Mouse (Mus musculus): ENCODE measurements around the gene Col9a2. TPM values are rescaled to one million over a fixed set of nuclear protein-coding genes. Genes with fewer than 3 reads are reported as not detected.

Col9a2 gene
- polyA plus RNA-seq, 2 experiments, result 83.8 to 256 TPM

DNA sequence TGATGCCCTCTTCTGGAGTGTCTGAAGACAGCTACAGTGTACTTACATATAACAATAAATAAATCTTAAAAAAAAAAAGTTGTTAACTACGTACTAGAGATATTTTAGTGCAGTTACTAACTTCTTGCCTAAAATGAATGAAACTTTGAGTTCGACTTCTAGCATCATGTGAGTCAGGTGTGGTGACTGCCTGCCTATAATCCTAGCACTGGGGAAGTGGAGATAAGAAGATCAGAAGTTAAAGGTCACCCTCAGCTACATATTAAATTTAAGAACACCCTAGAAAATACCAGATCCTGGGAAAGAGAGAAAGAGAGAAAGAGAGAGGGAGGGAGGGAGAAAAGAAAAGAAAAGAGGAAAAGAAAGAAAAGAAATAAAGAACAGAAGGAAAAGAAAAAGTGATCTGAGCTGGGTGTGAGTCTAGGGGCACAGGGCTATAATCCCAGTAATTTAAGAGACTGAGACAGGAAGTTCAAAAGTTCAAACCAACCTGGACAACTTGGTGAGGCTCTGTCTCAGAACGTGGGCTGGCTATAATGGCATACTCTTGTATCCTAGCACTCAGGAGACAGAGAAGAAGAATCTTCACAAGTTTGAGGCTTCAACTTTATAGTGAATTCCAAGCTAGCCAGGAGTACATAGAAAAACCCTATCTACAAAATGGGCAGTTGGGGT, 31.0 kb upstream of the Col9a2 start:
- 47% methylated on average over 3 of the region's 3 CpGs for WGBS
- ATAC-seq (ENCODE audit: low FRiP score, low read depth), result no peak
- Histone ChIP-seq H3K9ac (ENCODE audit: low read depth, low read length, severe bottlenecking) (no peak overlapping the region), H3K9me3 (ENCODE audit: control insufficient read depth, low read length) (no peaks in the 10 kb centered on the region), H3K4me1 (ENCODE audit: control insufficient read depth, insufficient read depth, low read length) (peaks cover 25% of the 10 kb centered on the region), H3K36me3 (ENCODE audit: control insufficient read depth, insufficient read depth, low read length) (no peaks in the 10 kb centered on the region), H3K27ac (replicated peaks; ENCODE audit: low read depth, low read length) (no peak overlapping the region), H3K4me2 (replicated peaks; ENCODE audit: low read depth, low read length, severe bottlenecking) (no peak overlapping the region), H3K4me3 (replicated peaks; ENCODE audit: low read length) (no peak overlapping the region), H3K27me3 (ENCODE audit: control insufficient read depth, insufficient read depth, low read length) (no peaks in the 10 kb centered on the region)
- no peak for DNase-seq (ENCODE audit: low spot score)
- TF ChIP-seq POLR2A (IDR thresholded peaks at IDR 0.05; ENCODE audit: borderline replicate concordance, extremely low read depth, insufficient read depth, insufficient read length), result no peak

DNA sequence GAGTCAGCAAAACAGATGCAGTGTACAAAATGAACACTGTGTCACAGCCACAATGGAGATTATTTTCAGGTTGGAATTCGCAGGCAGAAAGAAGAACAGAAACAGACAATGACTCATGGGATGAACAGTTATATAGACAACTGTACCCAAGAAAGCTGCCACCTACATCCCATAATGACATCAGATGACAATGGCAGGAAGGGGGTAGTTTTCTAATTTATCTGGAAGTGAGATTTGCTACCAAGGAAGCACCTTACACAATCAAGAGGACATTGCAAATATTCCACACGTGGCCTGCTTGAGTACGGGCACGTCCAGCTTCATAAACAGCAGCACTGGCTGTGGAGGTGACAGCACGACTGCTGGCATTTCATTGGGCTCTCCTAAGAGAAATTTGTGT, 30.0 kb upstream of the Col9a2 start:
- WGBS, result 72% methylated on average over 5 of the region's 5 CpGs

DNA sequence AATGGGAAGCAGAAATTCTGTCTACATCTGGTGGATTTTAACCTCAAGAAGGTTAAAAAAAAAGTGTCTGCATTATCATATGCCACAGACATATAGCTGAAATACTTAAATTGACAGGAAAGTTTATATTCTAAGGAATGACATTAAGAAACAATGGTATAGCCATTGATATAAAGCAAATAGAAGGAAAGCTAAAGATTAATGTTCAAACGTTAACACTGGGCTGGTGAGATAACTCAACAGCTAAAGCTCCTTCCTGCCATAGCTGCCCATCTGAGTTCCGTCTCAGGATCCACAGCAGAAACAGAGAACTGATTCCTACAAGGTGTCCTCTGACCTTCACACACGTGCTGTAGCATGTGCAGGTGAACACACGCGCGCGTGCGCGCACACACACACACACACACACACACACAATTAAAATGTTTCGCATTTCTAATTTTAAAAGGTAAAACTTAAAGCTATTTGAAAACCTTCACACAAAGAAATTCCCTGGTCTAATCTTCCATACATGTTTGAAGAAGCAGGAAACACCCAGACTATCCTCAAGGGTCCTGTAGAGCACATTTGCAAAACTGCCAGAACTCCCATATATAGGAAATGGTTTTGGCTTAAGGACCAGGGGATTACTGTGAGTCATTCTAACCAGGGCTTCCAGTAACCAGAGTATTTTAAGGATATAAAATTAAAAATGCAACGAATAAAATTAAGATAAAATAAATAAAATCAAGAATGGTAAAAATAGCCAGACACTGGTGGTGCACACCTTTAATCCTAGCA, 28.2 kb upstream of the Col9a2 start:
- 80% methylated on average over 11 of the region's 11 CpGs for WGBS
- Histone ChIP-seq H3K9ac (ENCODE audit: low read depth, low read length, severe bottlenecking) (no peak overlapping the region), H3K36me3 (ENCODE audit: control insufficient read depth, insufficient read depth, low read length) (no peaks in the 10 kb centered on the region), H3K27ac (replicated peaks; ENCODE audit: low read depth, low read length) (no peak overlapping the region), H3K4me1 (ENCODE audit: control insufficient read depth, insufficient read depth, low read length) (peaks cover 19% of the 10 kb centered on the region), H3K9me3 (ENCODE audit: control insufficient read depth, low read length) (no peaks in the 10 kb centered on the region), H3K27me3 (ENCODE audit: control insufficient read depth, insufficient read depth, low read length) (no peaks in the 10 kb centered on the region), H3K4me2 (replicated peaks; ENCODE audit: low read depth, low read length, severe bottlenecking) (no peak overlapping the region), H3K4me3 (replicated peaks; ENCODE audit: low read length) (no peak overlapping the region)
- peak; percentile 27 for DNase-seq (ENCODE audit: low spot score)
- TF ChIP-seq POLR2A (IDR thresholded peaks at IDR 0.05; ENCODE audit: borderline replicate concordance, extremely low read depth, insufficient read depth, insufficient read length), result no peak
- ATAC-seq (ENCODE audit: low FRiP score, low read depth), result no peak

More for the DNA sequence above, 30.0 kb upstream of the Col9a2 start:
- Histone ChIP-seq H3K27ac (replicated peaks; ENCODE audit: low read depth, low read length) (no peak overlapping the region), H3K4me1 (ENCODE audit: control insufficient read depth, insufficient read depth, low read length) (peaks cover 17% of the 10 kb centered on the region), H3K9me3 (ENCODE audit: control insufficient read depth, low read length) (no peaks in the 10 kb centered on the region), H3K36me3 (ENCODE audit: control insufficient read depth, insufficient read depth, low read length) (no peaks in the 10 kb centered on the region), H3K27me3 (ENCODE audit: control insufficient read depth, insufficient read depth, low read length) (no peaks in the 10 kb centered on the region), H3K9ac (ENCODE audit: low read depth, low read length, severe bottlenecking) (no peak overlapping the region), H3K4me3 (replicated peaks; ENCODE audit: low read length) (no peak overlapping the region), H3K4me2 (replicated peaks; ENCODE audit: low read depth, low read length, severe bottlenecking) (no peak overlapping the region)
- ATAC-seq (ENCODE audit: low FRiP score, low read depth) (no peak), DNase-seq (ENCODE audit: low spot score) (no peak)
- TF ChIP-seq POLR2A (IDR thresholded peaks at IDR 0.05; ENCODE audit: borderline replicate concordance, extremely low read depth, insufficient read depth, insufficient read length), result no peak

DNA sequence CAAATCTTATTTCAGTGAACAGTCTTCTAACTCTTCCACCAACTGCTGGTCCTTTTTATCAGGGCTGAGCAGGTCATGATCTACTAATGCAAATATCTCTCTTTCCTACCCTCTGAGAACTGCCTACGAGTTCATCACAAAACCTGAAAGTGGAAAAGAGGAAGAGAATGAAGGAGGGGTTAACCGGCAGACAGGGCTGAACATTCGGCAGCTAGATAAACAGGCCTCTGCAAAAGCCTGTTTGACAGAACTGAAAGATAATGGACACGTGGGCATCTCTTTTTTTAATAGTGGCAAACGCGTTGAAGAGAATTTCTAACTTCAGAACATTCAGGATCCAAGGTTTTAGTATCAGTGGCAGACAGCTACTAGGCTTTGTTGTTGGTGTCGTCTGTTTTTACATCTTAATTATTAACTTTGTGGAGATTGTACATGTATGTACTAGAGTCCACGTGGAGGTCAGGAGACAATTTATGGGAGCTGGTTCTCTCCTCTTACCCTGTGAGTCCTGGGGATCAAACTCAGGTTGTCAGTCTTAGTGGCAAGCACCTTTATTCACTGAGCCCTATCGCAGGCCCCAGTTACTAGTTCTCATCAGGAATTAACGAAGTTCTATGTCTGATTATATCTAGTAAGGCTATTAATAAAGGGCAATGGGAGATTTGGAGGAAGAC, 24.5 kb upstream of the Col9a2 start:
- Histone ChIP-seq H3K9me3 (ENCODE audit: control insufficient read depth, low read length) (no peaks in the 10 kb centered on the region), H3K36me3 (ENCODE audit: control insufficient read depth, insufficient read depth, low read length) (no peaks in the 10 kb centered on the region), H3K9ac (ENCODE audit: low read depth, low read length, severe bottlenecking) (no peak overlapping the region), H3K27me3 (ENCODE audit: control insufficient read depth, insufficient read depth, low read length) (no peaks in the 10 kb centered on the region), H3K27ac (replicated peaks; ENCODE audit: low read depth, low read length) (no peak overlapping the region), H3K4me1 (ENCODE audit: control insufficient read depth, insufficient read depth, low read length) (peaks cover 17% of the 10 kb centered on the region), H3K4me2 (replicated peaks; ENCODE audit: low read depth, low read length, severe bottlenecking) (0 out of 2 replicates have a peak overlapping the region, but pooled peaks have one; percentile 79), H3K4me3 (replicated peaks; ENCODE audit: low read length) (no peak overlapping the region)
- no peak for DNase-seq (ENCODE audit: low spot score)
- no peak for TF ChIP-seq POLR2A (IDR thresholded peaks at IDR 0.05; ENCODE audit: borderline replicate concordance, extremely low read depth, insufficient read depth, insufficient read length)
- 83% methylated on average over 10 of the region's 10 CpGs for WGBS
- ATAC-seq (ENCODE audit: low FRiP score, low read depth), result no peak

DNA sequence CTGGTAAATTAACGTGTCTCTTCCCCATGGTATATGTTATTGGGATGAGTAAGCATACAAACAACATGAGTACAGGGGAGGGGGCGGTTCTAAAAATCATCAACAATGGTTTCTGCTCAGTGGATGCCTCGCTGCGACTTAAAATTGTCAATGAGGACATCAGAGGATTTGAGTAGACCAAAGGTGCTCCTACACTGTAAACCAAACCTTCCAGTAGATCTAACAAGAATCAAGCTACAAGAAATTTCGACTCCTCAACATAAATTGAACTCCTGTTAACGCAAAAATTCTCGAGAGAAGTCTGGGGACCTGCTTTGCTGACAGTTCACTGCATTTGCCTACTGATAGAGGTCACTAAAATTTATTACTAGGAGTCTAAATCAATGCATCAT, 23.9 kb upstream of the Col9a2 start:
- Histone ChIP-seq H3K27me3 (ENCODE audit: control insufficient read depth, insufficient read depth, low read length) (no peaks in the 10 kb centered on the region), H3K9me3 (ENCODE audit: control insufficient read depth, low read length) (no peaks in the 10 kb centered on the region), H3K27ac (replicated peaks; ENCODE audit: low read depth, low read length) (no peak overlapping the region), H3K4me3 (replicated peaks; ENCODE audit: low read length) (no peak overlapping the region), H3K4me1 (ENCODE audit: control insufficient read depth, insufficient read depth, low read length) (peaks cover 17% of the 10 kb centered on the region), H3K36me3 (ENCODE audit: control insufficient read depth, insufficient read depth, low read length) (no peaks in the 10 kb centered on the region), H3K4me2 (replicated peaks; ENCODE audit: low read depth, low read length, severe bottlenecking) (peak overlapping the region; percentile 79; the same call in 1 of the 2 replicates), H3K9ac (ENCODE audit: low read depth, low read length, severe bottlenecking) (no peak overlapping the region)
- 82% methylated on average over 7 of the region's 7 CpGs for WGBS
- TF ChIP-seq POLR2A (IDR thresholded peaks at IDR 0.05; ENCODE audit: borderline replicate concordance, extremely low read depth, insufficient read depth, insufficient read length), result no peak
- DNase-seq (ENCODE audit: low spot score), result no peak
- no peak for ATAC-seq (ENCODE audit: low FRiP score, low read depth)
